Mouse (Mus musculus): ENCODE measurements around the gene Mnt.

The Mnt gene

DNA sequence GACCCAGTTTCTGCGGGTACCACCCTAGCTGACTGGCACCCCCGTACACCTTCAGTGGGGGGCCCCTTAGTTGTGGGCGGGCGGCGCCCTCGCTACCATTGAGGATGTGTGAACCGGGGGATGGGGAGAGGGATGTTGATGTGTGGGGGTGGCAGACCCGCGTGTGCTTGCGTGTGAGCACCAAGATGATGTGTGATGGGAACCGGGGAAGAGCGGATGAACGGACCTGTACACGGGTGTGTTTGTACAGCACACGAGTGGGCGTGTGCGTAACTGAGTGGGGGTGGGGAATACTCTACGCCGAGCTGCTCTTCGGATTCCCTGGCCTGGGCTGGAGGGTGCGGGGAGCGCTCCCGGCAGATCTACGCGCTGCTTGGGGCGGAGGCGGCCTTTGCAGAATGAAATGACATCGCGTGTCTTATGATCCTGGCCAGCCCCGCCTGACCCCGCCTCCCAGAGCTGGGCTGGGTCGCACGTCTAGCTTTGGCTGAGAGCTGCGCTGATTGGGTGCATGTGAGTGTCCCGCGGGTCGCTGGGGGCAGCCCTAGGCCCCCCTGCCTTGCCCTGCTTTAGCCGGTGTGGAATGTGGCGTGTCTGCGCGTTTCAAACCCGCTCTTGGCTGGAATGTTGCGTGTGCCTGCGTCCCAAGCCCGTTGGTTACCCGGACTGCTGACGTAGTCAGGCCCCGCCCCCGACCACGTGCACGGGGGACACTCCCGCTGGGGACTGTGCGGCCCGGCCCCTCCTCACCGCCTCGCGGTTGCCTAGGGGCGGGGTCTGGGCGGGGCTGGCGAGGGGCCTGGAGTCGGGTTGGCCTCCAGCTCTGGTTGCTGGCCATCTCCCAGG lies 1.1 kb downstream of the Mnt start:
- DNase-seq (ENCODE audit: low read depth): peak; percentile 100

- DNase-seq (ENCODE audit: low read depth): peak; percentile 89
Observed at GRCm38 (mm10) chr11:74832503-74833143, 1.9 kb downstream of the Mnt start.

- DNase-seq (ENCODE audit: low read depth): no peak
Observed at GRCm38 (mm10) chr11:74833536-74834358, 3.0 kb downstream of the Mnt start.

DNA sequence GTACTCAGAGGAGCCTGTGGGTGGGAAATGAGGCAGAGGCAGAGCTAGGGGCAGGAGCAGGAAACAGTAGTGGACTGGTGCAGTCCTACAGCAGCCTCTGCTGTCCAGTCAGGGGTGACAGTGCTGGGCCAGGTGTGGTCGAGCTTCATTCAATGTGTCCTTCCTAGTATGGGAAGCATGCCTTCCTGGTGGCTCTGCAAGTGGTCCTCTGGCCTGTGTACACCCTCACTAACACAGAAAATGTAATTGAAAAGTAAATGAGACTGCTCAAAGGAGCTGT lies 3.6 kb downstream of the Mnt start:
- no peak for DNase-seq (ENCODE audit: low read depth)

DNA sequence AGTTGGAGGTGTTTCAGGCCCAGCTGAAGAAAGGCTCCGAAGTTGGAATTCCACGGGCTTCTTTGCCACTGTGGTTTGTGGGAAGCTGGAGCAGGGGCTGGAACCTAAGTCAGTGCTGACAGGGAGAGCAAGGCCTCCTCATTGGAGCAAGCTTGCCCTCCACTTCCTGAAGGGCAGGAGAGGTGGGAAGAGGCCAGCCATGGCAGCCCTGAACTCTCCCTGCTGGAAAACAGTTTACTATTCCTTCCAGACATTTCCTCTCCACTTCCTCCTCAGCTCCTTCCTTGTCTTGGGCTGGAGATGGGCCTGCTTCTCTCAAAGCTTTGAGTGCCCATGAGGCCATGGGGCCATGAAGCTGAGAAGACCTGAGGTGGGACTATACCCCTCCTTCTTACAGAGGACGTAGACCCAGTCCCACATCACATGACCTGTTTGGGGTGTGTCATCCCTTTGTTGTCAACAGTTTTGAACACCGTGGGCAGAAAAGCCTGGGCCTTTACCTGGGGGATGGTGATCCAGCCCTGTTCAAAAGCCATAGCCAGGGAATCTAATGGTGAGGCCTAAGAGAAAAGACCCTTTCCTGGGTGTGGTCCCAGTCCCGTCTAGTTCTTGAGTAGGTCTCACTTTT lies 4.0 kb downstream of the Mnt start:
- no peak for DNase-seq (ENCODE audit: low read depth)

GRCm38 (mm10) chr11:74835593-74836224 lies 5.0 kb downstream of the Mnt start:
- no peak for DNase-seq (ENCODE audit: low read depth)

DNA sequence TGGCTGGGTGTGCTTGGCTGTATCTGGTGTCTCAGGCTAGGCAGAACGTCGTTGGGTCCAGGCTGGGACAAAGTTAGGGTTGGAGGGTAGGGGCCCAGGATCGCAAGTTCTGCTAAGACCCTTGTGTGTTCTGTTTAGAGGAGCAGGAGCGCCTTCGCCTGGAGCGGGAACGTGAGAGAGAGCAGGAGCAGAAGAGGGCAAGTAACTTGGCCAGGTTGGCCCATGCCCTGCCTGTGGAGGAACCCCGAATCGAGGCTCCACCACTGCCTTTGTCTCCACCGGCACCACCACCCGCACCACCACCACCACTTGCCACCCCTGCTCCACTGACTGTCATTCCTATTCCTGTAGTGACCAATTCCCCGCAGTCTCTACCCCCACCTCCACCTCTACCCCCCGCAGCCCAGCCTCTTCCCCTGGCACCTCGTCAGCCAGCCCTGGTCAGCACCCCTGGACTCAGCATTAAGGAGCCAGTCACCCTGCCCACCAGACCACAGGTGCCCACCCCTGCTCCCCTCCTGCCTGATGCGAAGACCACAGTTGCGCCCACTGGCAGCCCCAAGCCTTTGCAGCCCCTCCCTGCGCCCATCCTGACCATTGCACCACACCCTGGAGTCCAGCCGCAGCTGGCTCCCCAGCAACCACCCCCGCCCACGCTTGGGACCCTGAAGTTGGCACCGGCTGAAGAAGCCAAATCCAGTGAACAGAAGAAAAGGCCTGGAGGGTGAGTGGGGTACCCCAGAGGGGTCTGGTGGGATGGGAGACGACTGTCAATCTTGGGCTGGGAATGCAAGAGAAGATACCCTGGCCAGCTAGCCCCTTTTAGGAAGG lies 5.7 kb downstream of the Mnt start:
- DNase-seq (ENCODE audit: low read depth): no peak

DNA sequence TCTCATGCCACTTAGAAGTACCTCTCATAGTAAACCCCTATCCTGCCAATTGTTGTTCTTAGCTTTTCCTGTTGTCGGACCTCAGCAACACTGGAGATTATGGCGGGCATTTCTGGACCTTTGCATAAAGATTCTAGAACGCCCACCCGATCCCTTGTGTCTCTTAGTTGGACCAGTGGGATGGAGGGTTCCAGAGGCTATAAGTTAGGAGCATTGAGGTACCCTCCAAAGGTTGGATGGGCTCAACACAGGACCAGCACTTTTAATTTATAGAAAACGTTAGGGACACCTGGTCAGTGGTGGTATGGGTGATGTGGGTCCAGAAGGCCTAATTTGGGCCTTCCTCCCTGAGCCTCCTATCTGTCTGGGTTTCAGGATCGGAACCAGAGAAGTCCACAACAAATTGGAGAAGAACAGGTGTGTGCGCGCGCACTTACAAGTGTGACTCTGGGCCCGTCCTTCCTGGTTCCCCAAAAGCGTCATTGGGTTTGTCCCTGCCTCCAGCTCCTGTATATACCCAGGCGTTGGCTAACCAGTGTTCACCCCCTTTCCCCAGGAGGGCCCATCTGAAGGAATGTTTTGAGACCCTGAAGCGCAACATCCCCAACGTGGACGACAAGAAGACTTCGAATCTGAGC lies 6.5 kb downstream of the Mnt start:
- no peak for DNase-seq (ENCODE audit: low read depth)

GRCm38 (mm10) chr11:74837694-74838431 lies 7.1 kb downstream of the Mnt start:
- DNase-seq (ENCODE audit: low read depth): peak; percentile 94

DNA sequence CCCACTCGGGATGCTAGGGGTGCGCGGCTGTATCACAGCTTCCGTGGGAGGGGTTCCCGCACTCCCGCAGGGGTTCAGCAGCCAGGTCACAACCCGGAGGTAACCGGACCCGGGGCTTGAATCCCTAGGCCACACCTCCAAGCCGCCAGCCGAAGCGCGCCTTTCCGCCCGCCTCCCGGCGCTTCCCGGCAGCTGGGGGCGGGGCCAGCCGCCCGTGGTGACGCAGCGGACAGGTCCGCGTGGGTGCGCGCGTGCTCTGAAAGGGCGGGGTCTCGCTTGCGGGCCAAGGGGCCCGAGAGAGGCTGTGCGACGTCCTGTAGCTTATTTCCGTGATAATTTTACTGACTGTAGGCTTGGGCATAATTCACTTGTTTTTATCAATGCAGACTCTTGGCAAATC lies 7.7 kb downstream of the Mnt start:
- DNase-seq (ENCODE audit: low read depth): peak; percentile 97

- peak; percentile 92 for DNase-seq (ENCODE audit: low read depth)
Observed at GRCm38 (mm10) chr11:74838971-74839370, 8.3 kb downstream of the Mnt start.

DNA sequence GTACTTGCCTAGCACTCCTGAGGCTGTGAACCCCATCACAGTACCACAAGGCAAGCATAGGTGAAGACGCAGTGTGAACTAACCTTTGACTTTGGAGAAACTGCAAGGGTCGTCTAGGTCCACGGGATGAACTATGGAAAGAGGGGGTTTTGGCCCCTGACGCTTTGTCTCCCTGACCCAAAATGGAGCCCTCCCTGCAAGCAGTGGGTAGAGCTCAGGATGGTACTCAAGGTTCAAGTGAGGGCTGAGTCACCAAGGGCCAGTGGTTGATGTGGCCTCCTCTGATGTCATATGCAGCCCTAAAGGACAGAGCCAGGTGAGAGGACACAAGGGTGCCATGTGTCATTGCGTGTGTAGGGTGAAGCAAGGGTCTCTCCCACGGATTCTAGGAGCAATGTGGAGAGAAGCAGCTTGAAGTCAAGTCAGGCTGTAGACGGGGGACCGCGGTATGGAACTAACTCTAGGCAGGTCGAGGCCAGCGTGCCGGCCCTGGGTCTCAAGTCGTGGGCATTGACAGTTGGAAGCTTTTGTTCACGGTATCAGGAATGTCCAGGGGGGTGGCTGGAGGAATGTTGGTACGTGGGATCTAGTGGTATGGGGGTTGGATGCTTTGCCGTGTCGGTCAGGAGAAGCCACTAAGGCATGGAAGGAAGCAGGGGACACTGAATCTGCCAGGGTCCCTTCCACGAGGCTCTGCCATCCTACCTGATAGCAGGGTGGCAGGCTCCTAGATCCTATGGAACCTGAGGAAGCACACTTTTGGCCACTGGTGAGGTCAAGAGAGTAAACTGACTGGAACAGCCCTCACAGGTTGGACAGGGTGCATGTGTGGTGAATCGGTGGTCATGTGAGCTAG lies 9.4 kb downstream of the Mnt start:
- no peak for DNase-seq (ENCODE audit: low read depth)

DNA sequence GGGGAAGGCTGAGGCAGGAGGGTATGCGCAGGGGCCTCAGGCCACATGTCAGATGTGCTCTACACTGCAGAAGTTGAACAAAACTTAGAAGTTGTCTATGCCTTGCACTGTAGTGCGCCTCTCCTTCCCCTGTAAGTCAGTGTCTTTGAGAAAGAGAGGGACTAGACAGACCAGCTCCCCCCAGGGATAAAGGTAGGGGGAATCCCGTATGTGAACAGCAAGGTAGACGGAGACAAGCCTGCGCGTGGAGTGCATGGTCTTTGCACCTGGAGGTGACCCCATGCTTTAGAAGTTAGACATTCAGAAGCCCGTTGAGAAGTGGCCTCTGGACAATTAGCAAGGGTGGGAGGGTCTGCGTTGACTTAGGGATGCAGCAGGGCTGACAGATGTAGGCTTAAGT lies 10.0 kb downstream of the Mnt start:
- DNase-seq (ENCODE audit: low read depth): no peak

- DNase-seq (ENCODE audit: low read depth): no peak
Observed at GRCm38 (mm10) chr11:74841366-74841765, 10.6 kb downstream of the Mnt start.

GRCm38 (mm10) chr11:74842045-74842444 lies 11.3 kb downstream of the Mnt start:
- no peak for DNase-seq (ENCODE audit: low read depth)

- DNase-seq (ENCODE audit: low read depth): no peak
Observed at GRCm38 (mm10) chr11:74842656-74843434, 12.1 kb downstream of the Mnt start.

DNA sequence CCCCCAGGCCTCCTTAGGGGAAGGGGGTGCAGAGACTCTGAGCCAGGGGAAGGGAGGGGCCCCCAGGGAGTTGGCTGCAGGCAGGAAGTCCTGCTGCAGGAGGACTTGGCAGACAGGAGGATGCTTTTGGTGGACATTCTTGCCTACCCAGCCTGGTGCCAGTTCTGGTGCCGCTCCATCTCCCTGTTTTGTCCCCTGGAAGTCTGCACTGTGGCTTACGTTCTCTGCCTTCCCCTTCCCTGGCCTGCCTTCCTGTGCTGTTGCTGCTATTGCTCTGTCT lies 12.7 kb downstream of the Mnt start:
- no peak for DNase-seq (ENCODE audit: low read depth)

DNA sequence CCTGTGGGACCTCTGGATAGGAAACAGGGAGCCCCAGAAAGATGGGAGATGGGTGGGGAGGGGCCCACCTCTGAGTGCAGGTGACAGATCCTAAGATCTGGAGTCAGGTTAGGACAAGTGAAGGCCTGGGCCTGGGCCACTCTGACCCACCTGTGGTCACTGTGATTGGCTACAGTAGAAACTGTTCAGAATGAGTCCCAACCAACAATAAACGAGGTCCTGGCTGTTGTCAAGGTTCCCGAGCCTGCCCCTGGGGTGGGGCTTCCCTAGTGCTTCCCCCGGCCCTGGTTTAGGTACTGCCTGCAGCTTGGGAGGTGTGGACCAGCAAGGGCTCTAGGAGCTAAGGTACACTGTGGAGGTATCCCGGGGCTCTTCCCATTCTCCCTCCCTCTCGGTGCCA lies 13.0 kb downstream of the Mnt start:
- DNase-seq (ENCODE audit: low read depth): no peak

Data from NIH3T3 (cell line).